Mouse (Mus musculus) neural tube, embryonic 11.5 days (tissue): ENCODE data around the gene 1700003F12Rik. TPM values are rescaled to one million over a fixed set of nuclear protein-coding genes. Genes with fewer than 3 reads are reported as not detected.
A peak's percentile ranks its signal among the peaks of the same experiment; 100 is the strongest.

Experiments used
- ATAC-seq: fragments of 200-750 bp; cut with Nextera tagmentation; 2 replicates; pipeline ENCODE4 v1.8.0; 2017; ENCODE audit warnings: moderate number of reproducible peaks, mild to moderate bottlenecking, moderate TSS enrichment, moderate library complexity; ENCODE audit not compliant: insufficient read depth, low FRiP score, low TSS enrichment
- DNase-seq: peaks from one replicate; pipeline ENCODE4 v3.0.0-alpha.2; 2015; ENCODE audit warnings: low spot score
- H3K27ac ChIP-seq: fragments of 300-500 bp; sonication (generic); 2 replicates; pipeline ENCODE4 v1.5.1; 2014; ENCODE audit warnings: low read depth, mild to moderate bottlenecking, low read length
- H3K27me3 ChIP-seq: fragments of 300-500 bp; sonication (generic); 2 replicates; pipeline ENCODE4 v1.6.1; 2014; ENCODE audit warnings: mild to moderate bottlenecking, low read length, mixed read lengths; ENCODE audit not compliant: control insufficient read depth, insufficient read depth
- H3K36me3 ChIP-seq: fragments of 300-500 bp; sonication (generic); 2 replicates; pipeline ENCODE4 v1.6.1; 2014; ENCODE audit warnings: mild to moderate bottlenecking, low read length, moderate library complexity, mixed read lengths; ENCODE audit not compliant: control insufficient read depth, insufficient read depth
- H3K4me1 ChIP-seq: fragments of 300-500 bp; sonication (generic); 2 replicates; pipeline ENCODE4 v1.6.1; 2014; ENCODE audit warnings: low read length, mixed read lengths; ENCODE audit not compliant: control insufficient read depth, insufficient read depth
- H3K4me2 ChIP-seq: fragments of 300-500 bp; sonication (generic); 2 replicates; pipeline ENCODE4 v1.6.1; 2014; ENCODE audit warnings: low read depth, mild to moderate bottlenecking, moderate library complexity
- H3K4me3 ChIP-seq: fragments of 300-500 bp; sonication (generic); 2 replicates; pipeline ENCODE4 v1.5.1; 2014; ENCODE audit warnings: low read depth, low read length
- H3K9ac ChIP-seq: fragments of 300-500 bp; sonication (generic); 2 replicates; pipeline ENCODE4 v1.6.1; 2014; ENCODE audit warnings: mild to moderate bottlenecking, low read length
- H3K9me3 ChIP-seq: fragments of 300-500 bp; sonication (generic); 2 replicates; pipeline ENCODE4 v1.6.1; 2016; ENCODE audit warnings: low read length; ENCODE audit not compliant: control insufficient read depth
- WGBS: fragments of 180-500 bp; shearing (Covaris S2); extraction: QIAGEN DNeasy Blood & Tissue Kit; methylation state at CpG from one replicate; pipeline ENCODE4 v1.1.7; 2014; 5-methylcytosine and 5-hydroxymethylcytosine counted together
- polyA plus RNA-seq: library from polyadenylated mRNA; unstranded; fragments of >200 nt; fragmentation: Nextera tagmentation; extraction: Ambion mirVana; gene quantifications from 2 replicates; pipeline ENCODE4 v1.2.1, GENCODE M21; 2014

Gene 1700003F12Rik
- polyA plus RNA-seq, 1 experiment from 2014 or later = 1.5 TPM

GRCm38 (mm10) chr2:154567766-154568165 is 20.9 kb downstream of the 1700003F12Rik start:
- Histone ChIP-seq H3K36me3 (peaks cover 7% of the 10 kb centered on the region), H3K9me3 (no peaks in the 10 kb centered on the region), H3K9ac (no peak overlapping the region), H3K27me3 (no peaks in the 10 kb centered on the region), H3K27ac (peak overlapping the region; percentile 45; the same call in 1 of the 2 replicates), H3K4me3 (peak overlapping the region; percentile 88), H3K4me1 (peaks cover 27% of the 10 kb centered on the region), H3K4me2 (peak overlapping the region; percentile 76)
- ATAC-seq (no peak), DNase-seq (no peak)
- 78% methylated on average over 2 of the region's 2 CpGs for WGBS

DNA sequence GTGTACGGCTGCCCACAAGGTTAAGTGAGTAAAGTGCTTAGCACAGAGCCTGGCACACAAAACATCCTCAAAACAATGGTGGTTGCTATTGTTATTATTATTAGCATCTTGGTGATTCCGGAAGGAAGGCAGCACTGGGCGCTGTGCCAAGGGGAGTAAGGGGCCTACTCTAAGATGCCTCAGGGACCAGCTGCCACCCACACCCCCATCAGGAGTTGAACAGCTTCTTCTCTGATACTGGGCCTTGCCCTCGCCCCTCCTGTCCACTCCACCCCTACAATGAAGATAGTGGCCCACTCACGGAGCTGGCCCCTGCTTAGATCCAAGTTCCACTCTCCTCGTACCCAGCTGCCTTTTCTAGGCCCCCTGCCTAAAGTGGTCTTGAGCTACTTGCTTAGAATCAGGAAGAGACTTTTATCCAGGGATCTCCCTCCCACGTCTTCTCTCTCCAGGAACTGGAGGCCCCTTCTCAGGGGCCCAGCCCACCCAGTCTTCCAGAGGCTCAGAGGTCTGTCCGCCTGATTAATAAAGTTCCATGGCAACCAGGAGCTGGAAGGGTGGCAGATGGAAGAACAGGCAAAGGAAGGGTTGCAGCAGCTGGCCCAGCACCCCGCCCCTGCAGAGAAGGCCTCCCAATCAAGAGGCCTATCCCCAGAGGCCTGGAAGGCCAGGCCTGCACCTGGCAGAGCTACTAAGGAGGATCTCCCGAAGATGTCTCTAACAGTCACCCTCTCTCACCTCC is 21.6 kb downstream of the 1700003F12Rik start:
- peak overlapping the region; percentile 88 for H3K4me3 ChIP-seq
- no peaks in the 10 kb centered on the region for H3K9me3 ChIP-seq
- peak overlapping the region; percentile 85 for H3K27ac ChIP-seq
- peak overlapping the region; percentile 76 for H3K4me2 ChIP-seq
- H3K4me1 ChIP-seq = peaks cover 27% of the 10 kb centered on the region
- H3K9ac ChIP-seq = peak overlapping the region; percentile 88
- WGBS = 11% methylated on average over 10 of the region's 10 CpGs
- 0 out of 2 replicates have a peak, but pooled peaks cover 2% of the 10 kb centered on the region for H3K36me3 ChIP-seq
- H3K27me3 ChIP-seq = no peaks in the 10 kb centered on the region
- peak; percentile 62 for DNase-seq
- ATAC-seq = peak; percentile 23

DNA sequence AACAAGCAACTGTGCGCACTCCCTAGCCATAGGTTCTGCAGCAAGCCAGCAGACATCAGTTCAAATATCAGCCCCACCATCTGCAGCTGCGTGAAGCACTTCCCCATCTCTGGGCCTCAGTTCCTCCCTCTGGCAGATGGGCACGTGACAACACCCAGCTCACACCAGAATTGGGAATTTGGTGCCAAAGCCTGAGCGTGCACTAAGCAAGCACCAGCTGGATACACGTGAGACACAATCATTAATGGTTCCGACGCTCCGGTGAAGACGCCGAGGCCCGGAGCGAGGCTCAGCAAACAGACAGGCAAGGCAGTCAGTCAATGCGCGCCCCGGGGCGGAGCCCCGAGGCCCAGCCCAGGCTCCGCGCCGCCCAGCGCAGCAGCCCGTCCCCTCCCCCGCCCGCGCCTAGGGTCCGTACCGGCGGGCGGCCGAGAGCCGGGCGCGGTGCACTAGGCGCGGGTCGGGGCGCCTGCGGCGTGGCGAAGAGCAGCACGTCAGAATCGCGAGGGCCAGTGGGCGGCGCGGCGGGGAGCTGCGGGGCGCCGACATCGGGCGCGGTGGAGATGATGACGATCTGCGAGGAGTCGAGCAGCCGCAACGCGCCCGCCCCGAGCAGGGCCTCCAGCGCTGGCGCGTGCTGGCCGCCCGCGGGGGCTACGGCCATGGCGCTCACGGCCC is 22.3 kb downstream of the 1700003F12Rik start:
- Histone ChIP-seq H3K27ac (peak overlapping the region; percentile 85), H3K4me1 (peaks cover 27% of the 10 kb centered on the region), H3K4me2 (peak overlapping the region; percentile 76), H3K9me3 (no peaks in the 10 kb centered on the region), H3K9ac (peak overlapping the region; percentile 88), H3K4me3 (peak overlapping the region; percentile 88), H3K27me3 (no peaks in the 10 kb centered on the region), H3K36me3 (no peaks in the 10 kb centered on the region)
- peak; percentile 60 for ATAC-seq
- WGBS = 0% methylated on average over 38 of the region's 70 CpGs
- peak; percentile 71 for DNase-seq

DNA sequence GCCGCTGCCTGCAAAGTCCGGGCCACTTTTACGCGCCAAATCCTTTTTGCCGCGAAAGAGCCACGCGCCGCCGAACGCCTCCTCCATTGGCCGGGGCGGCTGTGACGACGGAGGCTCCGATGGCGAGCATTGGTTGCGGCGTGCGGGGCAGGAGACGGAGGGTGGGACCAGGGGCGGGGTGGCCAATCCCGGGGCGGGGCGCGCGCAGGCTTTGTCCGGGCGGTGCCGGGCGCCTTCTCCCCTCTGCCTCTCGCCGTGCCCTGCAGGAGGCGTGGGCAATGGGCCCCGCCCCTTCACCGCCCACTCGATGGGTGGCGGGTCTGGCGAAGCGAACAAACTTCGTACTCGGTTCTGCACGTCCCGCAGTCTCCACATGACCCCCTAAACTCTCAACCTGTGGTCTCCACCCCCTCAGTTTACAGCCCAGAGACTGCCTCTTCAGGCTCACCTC is 23.0 kb downstream of the 1700003F12Rik start, which contains the start of gene E2f1:
Gene E2f1, minus strand, starts transcription at position 57 of the 451 bp plus-strand sequence.
- Histone ChIP-seq H3K4me2 (peak within 1 kb of the TSS; percentile 76), H3K9me3 (no peaks in the 10 kb centered on the region), H3K27ac (peak within 1 kb of the TSS; percentile 85), H3K27me3 (no peaks in the 10 kb centered on the region), H3K4me1 (peaks cover 27% of the 10 kb centered on the region), H3K36me3 (no peaks in the 10 kb centered on the region), H3K9ac (peak within 1 kb of the TSS; percentile 88), H3K4me3 (peak within 1 kb of the TSS; percentile 88)
- ATAC-seq = peak; percentile 96
- under 1% methylated on average over 30 of the region's 44 CpGs for WGBS
- DNase-seq = peak; percentile 98

DNA sequence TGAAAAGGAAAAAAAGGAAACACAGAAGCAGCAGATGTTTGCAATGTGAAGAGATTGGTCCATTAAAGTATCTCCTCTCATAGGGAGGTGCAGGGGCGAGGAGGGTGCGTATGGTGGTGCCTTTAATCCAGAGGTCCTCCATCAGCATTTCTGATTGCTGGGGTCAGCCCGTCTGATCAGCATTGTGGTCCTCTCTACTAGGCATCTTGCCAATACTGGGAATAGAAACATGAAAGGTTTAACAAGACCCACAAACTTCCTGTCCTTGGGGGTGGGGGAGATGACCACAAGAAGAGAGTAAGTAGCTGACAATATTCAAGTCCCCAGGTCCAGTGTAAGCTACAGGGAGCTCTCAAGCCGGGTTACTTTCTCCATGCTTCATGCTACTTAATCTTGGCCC is 23.8 kb downstream of the 1700003F12Rik start:
- peaks cover 26% of the 10 kb centered on the region for H3K4me1 ChIP-seq

GRCm38 (mm10) chr2:154571266-154571665 is 24.4 kb downstream of the 1700003F12Rik start:
- Histone ChIP-seq H3K4me1 (peaks cover 21% of the 10 kb centered on the region), H3K36me3 (no peaks in the 10 kb centered on the region), H3K4me3 (no peak overlapping the region), H3K27me3 (no peaks in the 10 kb centered on the region), H3K9me3 (no peaks in the 10 kb centered on the region), H3K27ac (no peak overlapping the region), H3K4me2 (no peak overlapping the region), H3K9ac (no peak overlapping the region)
- ATAC-seq = no peak
- WGBS = 78% methylated on average over 4 of the region's 4 CpGs
- DNase-seq = no peak

More for the DNA sequence above, 23.8 kb downstream of the 1700003F12Rik start:
- no peaks in the 10 kb centered on the region for H3K27me3 ChIP-seq
- H3K4me3 ChIP-seq = no peak overlapping the region
- H3K36me3 ChIP-seq = no peaks in the 10 kb centered on the region
- H3K9me3 ChIP-seq = no peaks in the 10 kb centered on the region
- H3K9ac ChIP-seq = no peak overlapping the region
- no peak overlapping the region for H3K27ac ChIP-seq
- DNase-seq (no peak), ATAC-seq (no peak)
- WGBS = 63% methylated on average over 4 of the region's 4 CpGs
- H3K4me2 ChIP-seq = no peak overlapping the region

GRCm38 (mm10) chr2:154571976-154572375 is 25.1 kb downstream of the 1700003F12Rik start:
- Histone ChIP-seq H3K27ac (no peak overlapping the region), H3K9me3 (no peaks in the 10 kb centered on the region), H3K9ac (no peak overlapping the region), H3K4me3 (no peak overlapping the region), H3K4me2 (no peak overlapping the region), H3K36me3 (no peaks in the 10 kb centered on the region), H3K27me3 (no peaks in the 10 kb centered on the region), H3K4me1 (peaks cover 18% of the 10 kb centered on the region)
- no peak for ATAC-seq
- WGBS = 76% methylated on average over 8 of the region's 8 CpGs
- no peak for DNase-seq

- no peak for DNase-seq
- Histone ChIP-seq H3K4me3 (no peak overlapping the region), H3K4me2 (no peak overlapping the region), H3K9ac (no peak overlapping the region), H3K9me3 (no peaks in the 10 kb centered on the region), H3K27me3 (no peaks in the 10 kb centered on the region), H3K4me1 (peaks cover 22% of the 10 kb centered on the region), H3K27ac (no peak overlapping the region), H3K36me3 (no peaks in the 10 kb centered on the region)
- WGBS = 89% methylated on average over 3 of the region's 3 CpGs
- ATAC-seq = no peak
These were observed 26.1 kb downstream of the 1700003F12Rik start for GRCm38 (mm10) chr2:154572996-154573395.
